Mouse (Mus musculus): ENCODE results near the gene Kcns3.

- no peak for TF ChIP-seq CTCF (IDR thresholded peaks at IDR 0.05; ENCODE audit: borderline replicate concordance, extremely low read depth, insufficient read depth, insufficient read length)
- TF ChIP-seq POLR2A (IDR thresholded peaks at IDR 0.05; ENCODE audit: borderline replicate concordance, extremely low read depth, insufficient read depth, insufficient read length, poor library complexity, severe bottlenecking), result no peak
These were observed 21.7 kb downstream of the Kcns3 start for GRCm38 (mm10) chr12:11129188-11129587.
